Mouse (Mus musculus) heart, postnatal 14 days (tissue): ENCODE data around the gene Zmiz1. TPM values are rescaled to one million over a fixed set of nuclear protein-coding genes. Genes with fewer than 3 reads are reported as not detected.

ENCODE experiments used
- DNase-seq, 2 experiments: peaks; one replicate each; pipeline ENCODE4 v3.0.0; 2021 to 2022
- intact Hi-C: fragments of 180-260 bp; cut with DNase I; formaldehyde crosslinking; loops from one replicate; pipeline ENCODE4 v1.15.1; 2025
- total RNA-seq, 2 experiments: library from RNA; stranded (reverse); gene quantifications; 2 replicates each; pipeline ENCODE4 v1.2.3; 2021

Zmiz1 gene
- total RNA-seq, 2 experiments from 2014 or later = 53.9 to 59.4 TPM

- DNase-seq = peak; percentile 69 to 82
- intact Hi-C loops = loop anchor here (10.0 kb wide), 1 partner anchor 61 kb away; no protein-coding TSS in a partner anchor
Observed at GRCm38 (mm10) chr14:25646161-25646621, 187.2 kb downstream of the Zmiz1 start.

GRCm38 (mm10) chr14:25651131-25651530 is 192.1 kb downstream of the Zmiz1 start:
- DNase-seq = no peak
- intact Hi-C loops = no loop called here

GRCm38 (mm10) chr14:25651905-25652304 is 192.9 kb downstream of the Zmiz1 start:
- no peak for DNase-seq
- intact Hi-C loops = no loop called here

GRCm38 (mm10) chr14:25654401-25655197 is 195.6 kb downstream of the Zmiz1 start:
- intact Hi-C loops = no loop called here
- no peak for DNase-seq

GRCm38 (mm10) chr14:25660661-25661060 is 201.7 kb downstream of the Zmiz1 start:
- intact Hi-C loops = no loop called here

GRCm38 (mm10) chr14:25661185-25661920 is 202.4 kb downstream of the Zmiz1 start:
- intact Hi-C loops = no loop called here
- DNase-seq = no peak

More at GRCm38 (mm10) chr14:25660661-25661060, 201.7 kb downstream of the Zmiz1 start:
- DNase-seq = peak; percentile 38 to 66

GRCm38 (mm10) chr14:25663649-25664309 is 204.8 kb downstream of the Zmiz1 start:
- intact Hi-C loops = loop anchor here (2.0 kb wide), 1 partner anchor 31 kb away; the partner anchor contains the start of gene Ppif

GRCm38 (mm10) chr14:25664310-25664695 is 205.3 kb downstream of the Zmiz1 start:
- no peak for DNase-seq
- intact Hi-C loops = loop anchor here (2.0 kb wide), 1 partner anchor 30 kb away; the partner anchor contains the start of gene Ppif

More at GRCm38 (mm10) chr14:25663649-25664309, 204.8 kb downstream of the Zmiz1 start:
- DNase-seq = no peak

- no peak for DNase-seq
- intact Hi-C loops = loop anchor here (2.0 kb wide), 1 partner anchor 29 kb away; the partner anchor contains the start of gene Ppif
Observed at GRCm38 (mm10) chr14:25665314-25665970, 206.5 kb downstream of the Zmiz1 start.

- intact Hi-C loops = no loop called here
- DNase-seq = no peak
Observed at GRCm38 (mm10) chr14:25666668-25667376, 207.8 kb downstream of the Zmiz1 start.

- DNase-seq = no peak
- intact Hi-C loops = no loop called here
Observed at GRCm38 (mm10) chr14:25667587-25667986, 208.6 kb downstream of the Zmiz1 start.

- intact Hi-C loops = no loop called here
- DNase-seq = no peak
Observed at GRCm38 (mm10) chr14:25679625-25680024, 220.6 kb downstream of the Zmiz1 start.

GRCm38 (mm10) chr14:25682020-25682419 is 223.0 kb downstream of the Zmiz1 start:
- DNase-seq = no peak

GRCm38 (mm10) chr14:25686216-25686945 is 227.4 kb downstream of the Zmiz1 start:
- DNase-seq = peak in 1 of 2 experiments; percentile 42
- intact Hi-C loops = no loop called here

More at GRCm38 (mm10) chr14:25682020-25682419, 223.0 kb downstream of the Zmiz1 start:
- intact Hi-C loops = no loop called here

GRCm38 (mm10) chr14:25686983-25687901 is 228.3 kb downstream of the Zmiz1 start:
- peak in 1 of 2 experiments; percentile 38 for DNase-seq

GRCm38 (mm10) chr14:25693271-25693887 is 234.4 kb downstream of the Zmiz1 start:
- peak in 1 of 2 experiments; percentile 24 for DNase-seq

More at GRCm38 (mm10) chr14:25686983-25687901, 228.3 kb downstream of the Zmiz1 start:
- intact Hi-C loops = no loop called here

More at GRCm38 (mm10) chr14:25693271-25693887, 234.4 kb downstream of the Zmiz1 start:
- intact Hi-C loops = loop anchor here (10.0 kb wide), 1 partner anchor 1199 kb away; no protein-coding TSS in a partner anchor
